8 mouse cellular contexts compared by ENCODE assay signal in the genomic region with DNA sequence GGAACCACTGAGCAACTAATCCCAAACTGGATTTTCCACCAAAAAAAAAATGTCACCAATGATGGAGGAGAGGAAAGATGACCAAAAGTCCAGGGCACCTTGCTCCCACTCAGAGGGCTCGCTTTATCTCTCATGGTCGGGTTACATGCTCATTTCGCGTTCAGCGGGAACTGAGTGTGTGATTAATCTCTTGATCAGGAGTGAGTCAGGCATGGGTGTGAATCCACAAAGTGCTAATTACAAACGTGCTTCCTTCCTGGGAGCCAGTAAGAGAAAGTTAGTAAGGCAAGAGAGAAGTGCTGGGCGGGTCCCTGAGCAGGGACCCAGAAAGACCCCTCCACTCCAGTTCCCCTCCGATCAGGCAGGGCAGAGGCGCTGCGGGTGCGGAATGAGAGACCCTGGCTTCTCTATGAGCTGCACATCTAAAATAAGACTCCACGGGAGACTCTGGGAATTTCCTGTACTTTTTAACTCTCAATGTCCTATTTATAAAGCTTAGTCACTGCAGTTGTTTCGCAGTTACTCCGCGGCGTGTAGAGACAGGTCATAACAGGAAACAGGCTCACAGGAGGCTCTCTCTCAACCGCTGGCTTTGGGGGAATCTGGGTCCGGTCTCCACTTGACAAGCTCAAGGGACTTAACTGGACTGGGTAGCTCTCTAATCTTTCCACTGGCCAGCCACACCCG. TPM values are rescaled to one million over a fixed set of nuclear protein-coding genes. Genes with fewer than 3 reads are reported as not detected.
DNase-seq lines count a peak whose midpoint lies in the region; ATAC-seq and TF ChIP-seq lines count a peak whose summit lies in the region.

No protein-coding gene starts in this region.

- peak overlapping the region; percentile 85 for H3K27ac ChIP-seq in bone marrow, adult 2 months (ENCODE audit: control insufficient read depth, insufficient read depth, low read depth, low read length, poor library complexity)

- no peaks in the 10 kb centered on the region for H3K36me3 ChIP-seq in E14TG2a.4 (ENCODE audit: insufficient read depth, low read length)

- peak; percentile 63 to 69 for ATAC-seq in hematopoietic stem cell, adult 5-6 weeks (replicated peaks in 1 of 2; ENCODE audit: insufficient read depth in 1 of 2, low FRiP score in 2 of 2, low TSS enrichment in 1 of 2, low read depth in 1 of 2, poor library complexity in 2 of 2, severe bottlenecking in 2 of 2)

- peak overlapping the region; percentile 60 for H3K4me3 ChIP-seq in E14TG2a.4 (replicated peaks; ENCODE audit: low read length)
- peak overlapping the region; percentile 22 for H3K4me3 ChIP-seq in bone marrow, adult 2 months (replicated peaks; ENCODE audit: control insufficient read depth, low read depth, low read length)

- H3K9me3 ChIP-seq in E14TG2a.4 (ENCODE audit: low read length): no peaks in the 10 kb centered on the region

- no peak for TF ChIP-seq CTCF in E14TG2a.4 (conservative IDR thresholded peaks at IDR 0.05; ENCODE audit: low read length)
- TF ChIP-seq CTCF in bone marrow, adult 2 months (IDR thresholded peaks at IDR 0.05; ENCODE audit: control insufficient read depth, insufficient read depth, low read length): no peak

- 1% methylated on average over 19 of the region's 19 CpGs for WGBS in bone marrow, adult 2 months

- peaks cover 19% of the 10 kb centered on the region for H3K4me1 ChIP-seq in E14TG2a.4 (replicated peaks; ENCODE audit: low read depth, low read length)
- H3K4me1 ChIP-seq in bone marrow, adult 2 months (ENCODE audit: control insufficient read depth, insufficient read depth, low read length): peaks cover 4% of the 10 kb centered on the region

- DNase-seq in forelimb bud, embryonic 11.5 days (ENCODE audit: low read depth, low spot score): peak; percentile 34
- DNase-seq in layer of hippocampus, postnatal 10 days (ENCODE audit: low spot score in 2 of 2): peak; percentile 13 to 28
- peak; percentile 69 for DNase-seq in lung, postnatal 36 days
- peak; percentile 35 for DNase-seq in right cerebral cortex, postnatal 25 days
- DNase-seq in testis, postnatal 14 days (ENCODE audit: low spot score): no peak

- peaks cover 48% of the 10 kb centered on the region for H3K27me3 ChIP-seq in E14TG2a.4 (ENCODE audit: insufficient read depth, low read length)

- no peak for TF ChIP-seq POLR2A in bone marrow, adult 2 months (IDR thresholded peaks at IDR 0.05; ENCODE audit: borderline replicate concordance, control insufficient read depth, low read depth, low read length)

RNA-seq across cellular contexts. Expression of a gene that starts 45.0 kb away (rescaled TPM):
- 1.6 and 3.0 TPM in 2 replicates for polyA plus RNA-seq in bone marrow, adult 2 months (2011; ENCODE audit: insufficient read depth, insufficient read length, low replicate concordance, missing spikeins)
- 19.9 and 20.6 TPM in 2 replicates for total RNA-seq in hematopoietic stem cell, adult 5-6 weeks (2017)
- 10 to 100 TPM; 20.6 to 23.0 TPM for total RNA-seq in layer of hippocampus, postnatal 10 days (2021)
